Mouse (Mus musculus) midbrain, embryonic 13.5 days (tissue): ENCODE data around the gene Gm10666. TPM values are rescaled to one million over a fixed set of nuclear protein-coding genes. Genes with fewer than 3 reads are reported as not detected.
"Not testable (repeated sequence)": the region's sequence is repeated elsewhere in the genome, so short reads cannot be mapped to it uniquely, and the experiment has no call there.

ENCODE experiments used
- ATAC-seq: fragments of 200-750 bp; cut with Nextera tagmentation; 2 replicates; pipeline ENCODE4 v1.8.0; 2017; ENCODE audit warnings: mild to moderate bottlenecking, moderate TSS enrichment, moderate library complexity
- H3K27ac ChIP-seq: fragments of 300-500 bp; sonication (generic); 2 replicates; pipeline ENCODE4 v1.5.1; 2015; ENCODE audit warnings: inconsistent platforms, mild to moderate bottlenecking, moderate library complexity
- H3K27me3 ChIP-seq: fragments of 300-500 bp; sonication (generic); 2 replicates; pipeline ENCODE4 v1.6.1; 2015; ENCODE audit warnings: mild to moderate bottlenecking, inconsistent platforms
- H3K36me3 ChIP-seq: fragments of 300-500 bp; sonication (generic); 2 replicates; pipeline ENCODE4 v1.6.1; 2015; ENCODE audit warnings: mild to moderate bottlenecking, inconsistent platforms
- H3K4me1 ChIP-seq: fragments of 300-500 bp; sonication (generic); replicated peaks from 2 replicates; pipeline ENCODE4 v1.6.1; 2015; ENCODE audit warnings: inconsistent platforms
- H3K4me2 ChIP-seq: fragments of 300-500 bp; sonication (generic); replicated peaks from 2 replicates; pipeline ENCODE4 v1.6.1; 2015; ENCODE audit warnings: moderate library complexity, mild to moderate bottlenecking, inconsistent platforms
- H3K4me3 ChIP-seq: fragments of 300-500 bp; sonication (generic); replicated peaks from 2 replicates; pipeline ENCODE4 v1.5.1; 2015; ENCODE audit warnings: mild to moderate bottlenecking, inconsistent platforms
- H3K9ac ChIP-seq: fragments of 300-500 bp; sonication (generic); replicated peaks from 2 replicates; pipeline ENCODE4 v1.6.1; 2015; ENCODE audit warnings: mild to moderate bottlenecking, inconsistent platforms
- H3K9me3 ChIP-seq: fragments of 300-500 bp; sonication (generic); 2 replicates; pipeline ENCODE4 v1.6.1; 2016; ENCODE audit warnings: mild to moderate bottlenecking, inconsistent platforms
- WGBS: fragments of 180-500 bp; shearing (Covaris S2); methylation state at CpG from one replicate; pipeline ENCODE4 v1.1.7; 2015; 5-methylcytosine and 5-hydroxymethylcytosine counted together
- polyA plus RNA-seq: library from polyadenylated mRNA; unstranded; fragments of >200 nt; fragmentation: Nextera tagmentation; extraction: Ambion mirVana; gene quantifications from 2 replicates; pipeline ENCODE4 v1.2.1, GENCODE M21; 2015

The Gm10666 gene
- polyA plus RNA-seq: not detected in 2 replicates

- H3K27me3 ChIP-seq: not testable (repeated sequence)
Observed at GRCm38 (mm10) chr7:22134641-22135040, at the start of gene Gm10666. Gene Gm10666 (minus strand): TSS chr7:22134741.

GRCm38 (mm10) chr7:22163935-22164334 lies 29.4 kb upstream of the Gm10666 start, which contains the start of gene Vmn1r142:
Gene Vmn1r142 (minus strand): TSS chr7:22164035.
- not testable (repeated sequence) for H3K27me3 ChIP-seq, H3K36me3 ChIP-seq, H3K27ac ChIP-seq, H3K4me2 ChIP-seq, H3K9ac ChIP-seq, H3K4me3 ChIP-seq, H3K9me3 ChIP-seq, ATAC-seq, H3K4me1 ChIP-seq
- no CpG with 5 or more reads among the region's 3 CpGs for WGBS

More at GRCm38 (mm10) chr7:22134641-22135040, at the start of gene Gm10666:
- not testable (repeated sequence) for H3K27ac ChIP-seq, H3K4me3 ChIP-seq, H3K36me3 ChIP-seq, H3K9me3 ChIP-seq, H3K4me1 ChIP-seq, H3K4me2 ChIP-seq, ATAC-seq, H3K9ac ChIP-seq
- no CpG with 5 or more reads among the region's 5 CpGs for WGBS

- not testable (repeated sequence) for H3K9me3 ChIP-seq, H3K9ac ChIP-seq, H3K27ac ChIP-seq, H3K27me3 ChIP-seq, H3K4me2 ChIP-seq, H3K36me3 ChIP-seq, H3K4me1 ChIP-seq, H3K4me3 ChIP-seq, ATAC-seq
- WGBS: no CpG with 5 or more reads among the region's 2 CpGs
Observed at GRCm38 (mm10) chr7:22118145-22118544, 16.4 kb downstream of the Gm10666 start, which contains the start of gene Gm16451. Gene Gm16451 (minus strand): TSS chr7:22118245.

Other genes starting within 250 kb of the Gm10666 start
- gene Gm5891, start 213.4 kb downstream of the Gm10666 start, polyA plus RNA-seq: not detected in 2 replicates
- not detected in 2 replicates for gene Vmn1r137, start 140.2 kb downstream of the Gm10666 start, polyA plus RNA-seq
- not detected in 2 replicates for gene Vmn1r138, start 105.8 kb downstream of the Gm10666 start, polyA plus RNA-seq
- gene Gm6176, start 78.4 kb downstream of the Gm10666 start, polyA plus RNA-seq: not detected in 2 replicates
- not detected in 2 replicates for gene Vmn1r139, start 65.7 kb downstream of the Gm10666 start, polyA plus RNA-seq
- gene Gm16451, start 16.5 kb downstream of the Gm10666 start, polyA plus RNA-seq: not detected in 2 replicates
- not detected in 2 replicates for gene Vmn1r142, start 29.3 kb upstream of the Gm10666 start, polyA plus RNA-seq
- not detected in 2 replicates for gene Vmn1r143, start 54.6 kb upstream of the Gm10666 start, polyA plus RNA-seq
- gene Gm8653, start 66.5 kb upstream of the Gm10666 start, polyA plus RNA-seq: not detected in 2 replicates
- not detected in 2 replicates for gene Gm8453, start 94.7 kb upstream of the Gm10666 start, polyA plus RNA-seq
- not detected in 2 replicates for gene Gm4187, start 195.0 kb upstream of the Gm10666 start, polyA plus RNA-seq
- gene Gm8660, start 236.3 kb upstream of the Gm10666 start, polyA plus RNA-seq: not detected in 2 replicates